Mouse (Mus musculus) lung, postnatal 0 days (tissue): ENCODE results near the gene Fermt1. TPM values are rescaled to one million over a fixed set of nuclear protein-coding genes. Genes with fewer than 3 reads are reported as not detected.
A peak's percentile ranks its signal among the peaks of the same experiment; 100 is the strongest.

Source experiments
- ATAC-seq: fragments of 200-750 bp; cut with Nextera tagmentation; 2 replicates; pipeline ENCODE4 v1.8.0; 2017; ENCODE audit warnings: moderate library complexity
- DNase-seq: peaks from one replicate; pipeline ENCODE4 v3.0.0-alpha.2; 2016; ENCODE audit warnings: low spot score
- H3K27ac ChIP-seq: fragments of 300-500 bp; sonication (generic); 2 replicates; pipeline ENCODE4 v1.5.1; 2014; ENCODE audit warnings: antibody characterized with exemption, mild to moderate bottlenecking, low read length, mixed read lengths
- H3K27me3 ChIP-seq: fragments of 300-500 bp; sonication (generic); replicated peaks from 2 replicates; pipeline ENCODE4 v1.6.1; 2014; ENCODE audit warnings: low read length, mixed read lengths; ENCODE audit not compliant: insufficient read depth
- H3K36me3 ChIP-seq: fragments of 300-500 bp; sonication (generic); 2 replicates; pipeline ENCODE4 v1.6.1; 2014; ENCODE audit warnings: low read length, mixed read lengths; ENCODE audit not compliant: insufficient read depth
- H3K4me1 ChIP-seq: fragments of 300-500 bp; sonication (generic); 2 replicates; pipeline ENCODE4 v1.6.1; 2014; ENCODE audit warnings: antibody characterized with exemption, low read depth, low read length, mixed read lengths; ENCODE audit not compliant: insufficient read depth
- H3K4me2 ChIP-seq: fragments of 300-500 bp; sonication (generic); replicated peaks from 2 replicates; pipeline ENCODE4 v1.6.1; 2014; ENCODE audit warnings: low read depth, mild to moderate bottlenecking, low read length, moderate library complexity, mixed read lengths
- H3K4me3 ChIP-seq: fragments of 300-500 bp; sonication (generic); 2 replicates; pipeline ENCODE4 v1.5.1; 2014; ENCODE audit warnings: low read depth, low read length
- H3K9ac ChIP-seq: fragments of 300-500 bp; sonication (generic); replicated peaks from 2 replicates; pipeline ENCODE4 v1.6.1; 2014; ENCODE audit warnings: low read depth, mild to moderate bottlenecking
- H3K9me3 ChIP-seq: fragments of 300-500 bp; sonication (generic); 2 replicates; pipeline ENCODE4 v1.6.1; 2016; ENCODE audit warnings: low read length, mixed read lengths
- CTCF ChIP-seq: IDR thresholded peaks from 2 replicates; pipeline ENCODE4 v1.5.1; 2016; ENCODE audit warnings: antibody characterized with exemption, mild to moderate bottlenecking
- EP300 ChIP-seq: IDR thresholded peaks from 2 replicates; pipeline ENCODE4 v1.6.1; 2016; ENCODE audit warnings: antibody characterized with exemption, mild to moderate bottlenecking, control low read depth
- WGBS: fragments of 180-500 bp; shearing (Covaris S2); extraction: QIAGEN DNeasy Blood & Tissue Kit; methylation state at CpG from one replicate; pipeline ENCODE4 v1.1.7; 2014; 5-methylcytosine and 5-hydroxymethylcytosine counted together
- polyA plus RNA-seq: library from polyadenylated mRNA; unstranded; fragments of >200 nt; fragmentation: Nextera tagmentation; extraction: Ambion mirVana; gene quantifications from 2 replicates; pipeline ENCODE4 v1.2.1, GENCODE M21; 2015

Gene Fermt1
- polyA plus RNA-seq, 1 experiment from 2014 or later = 1.5 TPM

- ATAC-seq (no peak), DNase-seq (no peak)
- WGBS = 19% methylated on average over 12 of the region's 12 CpGs
- peaks cover 4% of the 10 kb centered on the region; the same call in 1 of the 2 replicates for H3K4me1 ChIP-seq
- no peak within 1 kb of the TSS for H3K27ac ChIP-seq
- peak within 1 kb of the TSS; percentile 33; the same call in 1 of the 2 replicates for H3K4me3 ChIP-seq
- H3K36me3 ChIP-seq = no peaks in the 10 kb centered on the region
- no peak within 1 kb of the TSS for H3K9ac ChIP-seq
- TF ChIP-seq CTCF = no peak
- no peak for TF ChIP-seq EP300
- no peaks in the 10 kb centered on the region for H3K9me3 ChIP-seq
- H3K4me2 ChIP-seq = peak within 1 kb of the TSS; percentile 65
- peaks cover 19% of the 10 kb centered on the region for H3K27me3 ChIP-seq
Measured at GRCm38 (mm10) chr2:132880844-132881645, 64.7 kb downstream of the Fermt1 start, which contains the start of gene Lrrn4. TSS of gene Lrrn4 (minus strand) at chr2:132880891.

GRCm38 (mm10) chr2:132879261-132880044, 66.3 kb downstream of the Fermt1 start:
- peak overlapping the region; percentile 65 for H3K4me2 ChIP-seq
- no peak overlapping the region for H3K27ac ChIP-seq
- H3K27me3 ChIP-seq = peaks cover 19% of the 10 kb centered on the region
- no peak overlapping the region for H3K9ac ChIP-seq
- DNase-seq (peak; percentile 42), ATAC-seq (peak; percentile 37)
- peak overlapping the region; percentile 33 for H3K4me3 ChIP-seq
- TF ChIP-seq EP300 = no peak
- no peak for TF ChIP-seq CTCF
- no peaks in the 10 kb centered on the region for H3K9me3 ChIP-seq
- H3K36me3 ChIP-seq = no peaks in the 10 kb centered on the region
- peaks cover 4% of the 10 kb centered on the region; the same call in 1 of the 2 replicates for H3K4me1 ChIP-seq
- under 1% methylated on average over 51 of the region's 58 CpGs for WGBS

GRCm38 (mm10) chr2:132876991-132877390, 68.7 kb downstream of the Fermt1 start:
- H3K27me3 ChIP-seq = peaks cover 19% of the 10 kb centered on the region
- WGBS = 50% methylated on average over 1 of the region's 1 CpGs
- H3K27ac ChIP-seq = no peak overlapping the region
- DNase-seq (no peak), ATAC-seq (no peak)
- no peak overlapping the region for H3K4me2 ChIP-seq
- H3K4me1 ChIP-seq = peaks cover 4% of the 10 kb centered on the region; the same call in 1 of the 2 replicates
- H3K36me3 ChIP-seq = no peaks in the 10 kb centered on the region
- H3K9ac ChIP-seq = no peak overlapping the region
- TF ChIP-seq EP300 (no peak), CTCF (no peak)
- no peak overlapping the region for H3K4me3 ChIP-seq
- no peaks in the 10 kb centered on the region for H3K9me3 ChIP-seq

- WGBS = 65% methylated on average over 10 of the region's 10 CpGs
- TF ChIP-seq EP300 = no peak
- no peak for TF ChIP-seq CTCF
- Histone ChIP-seq H3K4me2 (no peak overlapping the region), H3K9ac (no peak overlapping the region), H3K4me1 (no peaks in the 10 kb centered on the region), H3K9me3 (no peaks in the 10 kb centered on the region), H3K4me3 (no peak overlapping the region), H3K36me3 (no peaks in the 10 kb centered on the region), H3K27ac (no peak overlapping the region), H3K27me3 (peaks cover 6% of the 10 kb centered on the region)
- ATAC-seq = no peak
- peak; percentile 9 for DNase-seq
Measured at GRCm38 (mm10) chr2:132873657-132874326, 71.9 kb downstream of the Fermt1 start.

GRCm38 (mm10) chr2:132871663-132872062, 74.0 kb downstream of the Fermt1 start:
- DNase-seq (no peak), ATAC-seq (no peak)
- Histone ChIP-seq H3K4me3 (no peak overlapping the region), H3K27me3 (no peaks in the 10 kb centered on the region), H3K9ac (no peak overlapping the region), H3K27ac (no peak overlapping the region), H3K4me1 (no peaks in the 10 kb centered on the region), H3K9me3 (no peaks in the 10 kb centered on the region), H3K4me2 (no peak overlapping the region), H3K36me3 (0 out of 2 replicates have a peak, but pooled peaks cover 3% of the 10 kb centered on the region)
- no peak for TF ChIP-seq CTCF
- TF ChIP-seq EP300 = no peak
- WGBS = 56% methylated on average over 3 of the region's 3 CpGs

GRCm38 (mm10) chr2:132870286-132870685, 75.4 kb downstream of the Fermt1 start:
- H3K9me3 ChIP-seq = no peaks in the 10 kb centered on the region
- no peak overlapping the region for H3K4me2 ChIP-seq
- no peak overlapping the region for H3K4me3 ChIP-seq
- TF ChIP-seq EP300 (no peak), CTCF (no peak)
- no peak for DNase-seq
- WGBS = 68% methylated on average over 4 of the region's 4 CpGs
- no peak overlapping the region for H3K9ac ChIP-seq
- ATAC-seq = no peak
- 0 out of 2 replicates have a peak, but pooled peaks cover 7% of the 10 kb centered on the region for H3K36me3 ChIP-seq
- H3K27ac ChIP-seq = no peak overlapping the region
- no peaks in the 10 kb centered on the region for H3K4me1 ChIP-seq
- H3K27me3 ChIP-seq = no peaks in the 10 kb centered on the region
